Mouse (Mus musculus) adrenal gland, postnatal 4 days (tissue): ENCODE measurements around the gene Tecr. TPM values are rescaled to one million over a fixed set of nuclear protein-coding genes. Genes with fewer than 3 reads are reported as not detected.

Source experiments
- DNase-seq, 2 experiments: peaks; one replicate each; pipeline ENCODE4 v3.0.0; 2021 to 2022; ENCODE audit warnings: low spot score in 2 of 2, mixed read lengths in 2 of 2
- total RNA-seq, 2 experiments: library from RNA; stranded (reverse); gene quantifications; 2 replicates each; pipeline ENCODE4 v1.2.3; 2021

The Tecr gene
- total RNA-seq, 2 experiments from 2014 or later = 369 to 378 TPM

DNA sequence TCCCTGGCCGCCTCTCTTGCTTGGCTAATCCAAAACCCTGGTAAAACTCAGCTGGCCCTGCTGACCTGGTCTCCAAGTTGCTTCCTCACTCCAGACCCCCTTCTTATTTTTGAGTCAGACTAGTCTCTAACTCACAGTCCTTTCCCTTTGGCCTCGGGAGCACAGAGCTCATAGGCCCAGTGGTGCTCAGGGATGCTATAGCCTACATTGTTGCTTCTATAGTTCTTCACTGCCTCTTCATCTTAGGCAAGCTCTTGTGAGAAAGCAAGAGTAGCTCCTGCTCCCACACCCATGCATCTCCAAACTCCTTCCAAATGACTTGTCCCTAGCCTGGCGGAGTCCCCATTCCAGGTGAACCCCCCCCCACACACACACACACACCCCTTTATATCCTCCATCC, 40.1 kb downstream of the Tecr start:
- no peak for DNase-seq

DNA sequence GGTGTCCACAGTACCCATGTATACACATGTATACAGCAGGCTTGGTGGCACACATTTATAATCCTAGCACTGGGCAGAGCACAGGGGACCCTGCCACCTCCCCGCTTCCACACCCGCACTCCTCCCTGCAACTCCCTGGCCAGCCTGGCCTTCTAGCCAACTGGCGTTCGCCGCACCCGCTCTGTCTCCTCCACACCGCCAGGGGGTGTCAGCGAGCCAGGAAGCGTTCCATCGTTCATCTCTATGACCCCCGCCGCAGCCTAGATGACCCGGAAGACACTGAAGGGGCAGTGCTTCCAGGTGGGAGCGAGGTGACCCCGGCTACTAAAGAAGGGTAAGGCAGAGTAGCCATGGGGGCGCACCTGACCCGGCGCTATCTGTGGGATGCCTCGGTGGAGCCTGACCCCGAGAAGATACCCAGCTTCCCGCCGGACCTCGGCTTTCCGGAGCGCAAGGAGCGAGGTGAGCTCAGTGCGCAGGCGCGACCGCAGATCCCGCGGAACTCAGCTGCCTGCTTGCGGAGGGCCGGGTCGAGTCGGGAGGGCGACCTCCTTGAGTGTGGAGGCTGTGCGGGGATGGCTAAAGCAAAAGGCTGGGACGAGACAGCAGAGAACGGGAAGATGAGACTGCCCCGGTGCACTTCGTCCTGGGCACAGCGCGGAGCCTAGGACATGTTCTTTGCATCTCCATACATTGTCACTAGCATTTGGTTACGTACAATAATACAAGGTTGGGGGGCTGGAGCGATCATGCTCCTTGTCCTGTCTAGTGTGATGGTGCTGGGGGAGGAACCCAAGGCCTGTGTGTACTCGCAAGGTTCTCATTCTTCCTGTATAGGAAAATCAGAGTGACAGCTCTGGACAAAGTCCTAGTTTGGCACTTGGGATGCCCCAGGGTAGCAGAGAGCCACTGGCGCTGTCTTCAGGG, 41.0 kb downstream of the Tecr start, which contains the start of gene Ndufb7:
TSS of gene Ndufb7 (plus strand) at position 203 of the 927 bp plus-strand sequence.
- peak; percentile 92 to 97 for DNase-seq

GRCm38 (mm10) chr8:83565731-83566375, 41.9 kb downstream of the Tecr start:
- DNase-seq = no peak

GRCm38 (mm10) chr8:83563246-83563645, 44.5 kb downstream of the Tecr start:
- DNase-seq = no peak

- DNase-seq = no peak
Measured at GRCm38 (mm10) chr8:83562669-83563068, 45.1 kb downstream of the Tecr start.

GRCm38 (mm10) chr8:83535736-83536135, 72.0 kb downstream of the Tecr start, which contains the start of gene Olfr370:
Olfr370 (plus strand) TSS chr8:83535780.
- no peak for DNase-seq

DNA sequence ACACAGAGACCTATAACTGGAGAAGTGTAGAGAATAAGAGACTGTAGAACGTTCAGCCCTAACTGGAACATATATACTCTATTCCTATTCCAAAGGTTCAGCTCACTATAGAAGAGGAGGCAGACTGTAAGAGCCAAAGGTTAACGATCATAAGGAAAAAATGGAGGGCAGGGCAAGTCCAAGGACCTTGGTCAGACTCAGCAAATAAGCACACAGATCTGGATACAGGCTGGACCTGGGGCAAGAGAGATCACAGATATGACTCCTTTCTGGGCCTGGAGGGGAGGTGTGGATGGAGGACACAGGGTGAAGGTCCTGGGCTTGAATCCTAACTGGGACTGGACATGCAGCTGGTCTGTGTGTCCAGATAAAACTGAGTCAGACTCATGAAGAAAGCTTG, 73.0 kb downstream of the Tecr start:
- no peak for DNase-seq

Other genes with a start within 250 kb of the Tecr start
- under 1 TPM; 0.54 to 0.98 TPM for gene Clgn, start 218.1 kb downstream of the Tecr start, total RNA-seq
- gene Scoc, start 149.6 kb downstream of the Tecr start, total RNA-seq = 10 to 100 TPM; 65.5 to 68.8 TPM
- not detected for gene Olfr370, start 72.2 kb downstream of the Tecr start, total RNA-seq
- 100 to 1,000 TPM; 215 to 223 TPM for gene Ndufb7, start 41.3 kb downstream of the Tecr start, total RNA-seq
- 10 to 100 TPM; 29.4 to 29.9 TPM for gene Dnajb1, start 222 bp upstream of the Tecr start, total RNA-seq
- gene Gipc1, start 44.7 kb upstream of the Tecr start, total RNA-seq = 10 to 100 TPM; 59.2 to 72.0 TPM
- 1 to 10 TPM; 2.4 to 5.1 TPM for gene Ptger1, start 58.7 kb upstream of the Tecr start, total RNA-seq
- gene Pkn1, start 91.2 kb upstream of the Tecr start, total RNA-seq = 100 to 1,000 TPM; 115 to 120 TPM
- 10 to 100 TPM; 41.5 to 42.2 TPM for gene Ddx39, start 107.2 kb upstream of the Tecr start, total RNA-seq
- gene Adgre5, start 133.4 kb upstream of the Tecr start, total RNA-seq = 10 to 100 TPM; 48.6 to 49.8 TPM